Mouse (Mus musculus): ENCODE data around the gene Prl3d2.
"Not testable (repeated sequence)": the region's sequence is repeated elsewhere in the genome, so short reads cannot be mapped to it uniquely, and the experiment has no call there.

GRCm38 (mm10) chr13:27093890-27094289 is 27.6 kb upstream of the Prl3d2 start, which contains the start of gene Prl3d1:
- TF ChIP-seq CTCF, POLR2A (IDR thresholded peaks at IDR 0.05; ENCODE audit: insufficient read depth, low read depth, low read length): not testable (repeated sequence)
